Mouse (Mus musculus): Measurements from ENCODE around the gene Pygm.

Pygm gene

GRCm38 (mm10) chr19:6384128-6384527, at the start of gene Pygm:
Pygm (plus strand) TSS chr19:6384399.
- in situ Hi-C loops (cut with MboI, MseI), result loop anchor here in 1 of 2 experiments (10.0 kb wide), 1 partner anchor 451 kb away; no protein-coding TSS in a partner anchor

DNA sequence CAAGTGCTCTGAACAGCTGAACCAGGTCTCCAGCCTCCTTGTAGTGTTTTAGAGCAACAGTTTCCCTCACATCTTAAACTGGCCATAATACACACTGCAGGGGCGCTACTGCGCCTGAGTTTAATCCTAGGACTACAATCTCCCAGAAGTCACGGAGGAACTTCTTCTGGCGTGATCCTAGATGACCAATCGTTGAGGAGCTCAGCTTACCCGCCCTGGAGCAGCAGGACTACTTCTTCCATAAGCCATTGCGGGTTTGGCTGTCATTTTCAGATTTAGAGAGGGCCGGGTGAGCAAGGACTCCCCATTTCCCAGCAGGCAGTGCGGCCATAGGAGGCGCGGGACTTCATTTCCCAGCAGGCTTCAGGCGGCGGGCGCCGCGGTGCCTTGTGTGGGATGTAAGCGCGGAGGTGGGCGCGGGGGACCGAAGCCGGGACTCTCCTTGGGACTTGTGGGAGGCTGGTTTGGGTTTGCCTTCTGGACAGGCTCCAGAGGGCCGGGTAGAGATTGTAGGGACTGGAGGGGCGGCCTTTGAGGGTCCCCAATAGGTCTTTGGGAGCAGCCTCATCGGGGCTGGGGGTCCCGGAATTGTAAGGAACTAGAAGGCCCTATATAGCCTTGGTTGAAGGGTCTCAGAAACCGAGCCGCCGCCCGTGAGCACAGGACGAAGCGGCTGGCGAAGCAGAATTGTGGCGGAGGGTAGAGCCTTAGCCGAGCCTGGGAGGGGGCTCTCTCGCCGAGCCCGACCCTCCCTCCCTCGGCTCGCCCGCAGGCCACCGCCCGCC, 49.3 kb upstream of the Pygm start, which contains the start of gene Men1:
Gene Men1, plus strand, starts transcription at position 307 of the 785 bp plus-strand sequence.
- in situ Hi-C loops (cut with MboI, MseI), result loop anchor here in 1 of 2 experiments (5.0 kb wide), 2 partner anchors 73 to 198 kb away; no protein-coding TSS in a partner anchor

DNA sequence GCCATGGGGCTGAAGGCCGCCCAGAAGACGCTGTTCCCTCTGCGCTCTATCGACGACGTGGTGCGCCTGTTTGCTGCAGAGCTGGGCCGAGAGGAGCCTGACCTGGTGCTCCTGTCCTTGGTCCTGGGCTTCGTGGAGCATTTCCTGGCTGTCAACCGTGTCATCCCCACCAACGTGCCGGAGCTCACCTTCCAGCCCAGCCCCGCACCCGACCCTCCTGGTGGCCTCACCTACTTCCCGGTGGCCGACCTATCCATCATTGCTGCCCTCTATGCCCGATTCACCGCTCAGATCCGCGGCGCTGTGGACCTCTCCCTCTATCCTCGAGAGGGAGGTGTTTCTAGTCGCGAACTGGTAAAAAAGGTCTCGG, 48.8 kb upstream of the Pygm start:
- in situ Hi-C loops (cut with MboI, MseI), result loop anchor here in 1 of 2 experiments (5.0 kb wide), 1 partner anchor 73 kb away; no protein-coding TSS in a partner anchor

GRCm38 (mm10) chr19:6336920-6337319, 47.3 kb upstream of the Pygm start:
- in situ Hi-C loops (cut with MboI, MseI), result loop anchor here in 1 of 2 experiments (5.0 kb wide), 1 partner anchor 75 kb away; no protein-coding TSS in a partner anchor

- in situ Hi-C loops (cut with MboI, MseI), result loop anchor here in 1 of 2 experiments (5.0 kb wide), 1 partner anchor 76 kb away; no protein-coding TSS in a partner anchor
Measured at GRCm38 (mm10) chr19:6338171-6338570, 46.0 kb upstream of the Pygm start.

DNA sequence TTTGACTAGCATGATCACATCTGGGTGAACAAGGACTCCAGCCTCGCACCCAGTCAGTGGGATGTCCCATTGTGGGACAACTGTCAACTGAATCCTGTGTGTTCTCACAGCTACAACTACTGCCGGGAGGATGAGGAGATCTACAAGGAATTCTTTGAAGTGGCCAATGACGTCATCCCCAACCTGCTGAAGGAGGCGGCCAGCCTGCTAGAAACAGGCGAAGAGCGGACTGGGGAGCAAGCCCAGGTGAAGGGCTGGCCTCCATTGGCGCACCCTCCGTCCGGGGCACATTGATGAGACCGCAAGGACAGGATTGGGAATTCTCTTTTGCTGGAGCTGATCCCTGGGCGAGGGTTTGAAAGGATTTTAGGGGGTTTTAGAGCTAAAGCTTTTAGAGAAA, 45.5 kb upstream of the Pygm start:
- in situ Hi-C loops (cut with MboI, MseI), result loop anchor here in 1 of 2 experiments (5.0 kb wide), 1 partner anchor 76 kb away; no protein-coding TSS in a partner anchor

DNA sequence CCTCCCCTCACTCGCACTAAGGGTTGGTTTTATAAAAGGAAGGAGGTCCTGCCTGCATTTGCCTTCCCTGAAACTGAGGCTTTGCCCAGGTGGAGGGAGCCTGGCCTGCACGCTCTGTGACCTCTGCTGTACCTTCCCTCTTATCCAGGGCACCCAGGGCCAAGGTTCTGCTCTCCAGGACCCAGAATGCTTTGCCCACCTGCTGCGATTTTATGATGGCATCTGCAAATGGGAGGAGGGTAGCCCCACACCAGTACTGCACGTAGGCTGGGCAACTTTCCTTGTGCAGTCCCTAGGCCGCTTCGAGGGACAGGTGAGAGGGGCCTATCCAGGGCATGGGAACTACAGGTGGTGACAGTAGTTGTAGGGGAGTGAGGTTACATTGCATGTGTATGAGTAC, 45.0 kb upstream of the Pygm start:
- in situ Hi-C loops (cut with MboI, MseI), result loop anchor here in 1 of 2 experiments (5.0 kb wide), 1 partner anchor 77 kb away; no protein-coding TSS in a partner anchor

DNA sequence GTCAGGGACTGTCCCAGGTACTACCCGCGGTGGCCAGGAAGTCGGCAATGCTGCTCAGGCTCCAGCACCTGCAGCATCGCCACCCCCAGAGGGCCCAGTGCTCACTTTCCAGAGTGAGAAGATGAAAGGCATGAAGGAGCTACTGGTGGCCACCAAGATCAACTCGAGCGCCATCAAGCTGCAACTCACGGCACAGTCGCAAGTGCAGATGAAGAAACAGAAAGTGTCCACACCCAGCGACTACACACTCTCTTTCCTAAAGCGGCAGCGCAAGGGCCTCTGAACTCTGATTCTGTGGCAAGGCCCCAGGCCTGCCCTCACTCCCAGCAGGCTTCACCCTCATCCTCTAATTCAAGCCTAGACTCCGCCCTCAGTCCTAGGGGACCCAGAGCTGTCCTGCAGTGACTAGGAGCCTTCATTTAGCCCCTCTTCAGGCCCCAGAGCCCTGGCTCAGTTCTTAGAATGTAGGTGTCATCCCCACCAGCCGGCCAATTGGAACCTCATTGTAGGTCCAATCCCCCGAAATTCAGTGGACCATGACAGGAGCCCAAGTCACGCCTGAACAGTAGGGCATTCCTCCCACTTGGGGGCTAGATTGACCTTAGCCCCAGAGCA, 44.2 kb upstream of the Pygm start:
- in situ Hi-C loops (cut with MboI, MseI), result loop anchor here in 1 of 2 experiments (5.0 kb wide), 1 partner anchor 78 kb away; no protein-coding TSS in a partner anchor

DNA sequence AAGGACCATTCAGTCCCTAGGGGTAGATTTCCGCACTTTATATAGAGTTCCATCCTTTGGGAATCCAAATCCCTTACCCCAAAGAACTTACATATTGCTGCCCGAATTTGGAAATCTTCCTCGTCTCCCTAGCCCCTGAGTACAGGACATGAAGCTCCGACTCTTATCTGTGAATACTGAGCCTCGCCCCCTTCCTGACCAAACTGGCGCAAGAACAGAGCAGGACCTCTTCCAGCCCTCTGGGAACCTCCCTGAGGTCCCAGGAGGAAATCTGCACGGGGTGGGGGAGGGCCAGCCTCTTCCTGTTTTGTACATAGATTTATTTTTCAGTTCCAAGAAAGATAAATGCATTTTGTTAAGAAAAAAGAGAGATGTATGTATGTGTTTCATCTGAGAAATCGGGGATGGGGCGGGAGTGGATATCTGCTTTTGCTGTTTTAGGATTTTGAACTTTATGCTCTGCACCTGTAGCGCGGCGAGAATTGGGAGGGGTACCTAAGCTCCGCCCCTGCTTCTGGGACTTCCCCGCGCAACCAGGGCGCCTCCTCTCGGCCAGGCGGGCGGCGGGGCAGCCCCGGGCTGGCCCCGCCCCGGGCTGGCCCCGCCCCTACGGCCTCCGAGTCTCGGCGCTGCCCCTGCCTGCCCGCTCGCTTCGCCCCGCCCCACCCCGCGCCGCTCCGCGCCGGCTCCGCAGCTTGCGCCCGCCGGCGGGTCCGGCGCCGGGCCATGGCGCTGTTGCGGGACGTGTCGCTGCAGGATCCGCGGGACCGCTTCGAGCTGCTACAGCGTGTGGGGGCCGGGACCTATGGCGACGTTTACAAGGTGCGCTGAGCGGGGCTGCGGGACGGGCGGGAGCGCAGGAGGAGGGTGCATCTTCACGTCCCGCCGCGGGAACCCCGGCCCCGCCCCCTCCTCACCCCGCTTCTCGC, 43.4 kb upstream of the Pygm start, which contains the start of gene Map4k2:
Gene Map4k2, plus strand, starts transcription at position 612 of the 929 bp plus-strand sequence.
- in situ Hi-C loops (cut with MboI, MseI), result no loop called here

DNA sequence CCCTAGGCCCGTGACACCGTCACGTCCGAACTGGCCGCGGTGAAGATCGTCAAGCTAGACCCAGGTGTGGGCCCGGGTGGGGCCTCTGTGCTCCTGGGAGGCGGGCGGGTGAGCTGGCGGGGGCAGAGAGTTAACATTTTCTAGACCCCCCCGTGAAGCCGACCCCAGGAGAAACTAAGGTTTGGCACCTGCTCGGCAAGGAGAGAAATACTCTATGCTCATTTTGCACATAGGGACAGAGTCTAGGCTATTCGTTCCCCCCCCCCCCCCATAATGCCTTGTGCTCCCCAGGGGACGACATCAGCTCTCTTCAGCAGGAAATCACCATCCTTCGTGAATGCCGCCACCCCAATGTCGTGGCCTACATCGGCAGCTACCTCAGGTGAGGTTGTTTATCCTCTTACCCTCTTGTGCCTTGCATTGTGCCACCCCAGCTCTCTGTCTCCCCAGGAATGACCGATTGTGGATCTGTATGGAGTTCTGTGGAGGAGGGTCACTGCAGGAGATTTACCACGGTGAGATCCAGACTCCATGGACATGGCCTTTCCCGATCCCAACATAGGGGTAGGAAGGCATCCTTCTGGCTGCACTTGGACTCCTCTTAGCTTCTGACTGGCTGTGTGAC, 42.6 kb upstream of the Pygm start:
- in situ Hi-C loops (cut with MboI, MseI), result no loop called here

DNA sequence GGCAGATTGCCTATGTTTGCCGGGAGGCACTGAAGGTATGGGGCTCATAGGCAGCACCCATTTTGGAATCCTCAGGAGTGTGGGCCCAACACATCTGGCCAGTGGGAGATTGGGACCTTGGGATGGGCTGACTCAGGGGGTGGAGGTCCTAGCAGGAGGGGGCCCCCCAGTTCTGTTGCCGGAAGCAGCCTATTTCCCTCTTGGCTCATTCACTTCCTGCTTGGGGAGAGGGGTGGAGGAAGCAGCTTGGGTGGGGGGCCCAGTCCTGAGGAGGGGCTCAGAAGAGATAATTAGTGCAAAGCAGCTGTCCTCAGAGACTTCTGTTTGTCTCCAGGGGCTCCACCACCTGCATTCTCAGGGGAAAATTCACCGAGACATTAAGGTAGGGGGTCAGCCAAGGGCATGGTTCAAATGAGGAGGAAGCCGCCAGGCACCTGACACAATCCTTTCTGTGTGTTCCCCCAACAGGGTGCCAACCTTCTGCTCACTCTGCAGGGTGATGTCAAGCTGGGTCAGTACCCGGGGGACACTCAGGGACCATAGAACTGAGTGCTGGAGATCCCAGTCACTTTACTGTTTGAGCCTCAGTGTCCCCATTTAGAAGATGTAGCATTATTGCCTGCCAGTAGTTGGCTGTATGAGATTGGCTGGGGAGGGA, 41.8 kb upstream of the Pygm start:
- in situ Hi-C loops (cut with MboI, MseI), result no loop called here

- in situ Hi-C loops (cut with MboI, MseI), result no loop called here
Measured at GRCm38 (mm10) chr19:6343066-6343925, 40.9 kb upstream of the Pygm start.

DNA sequence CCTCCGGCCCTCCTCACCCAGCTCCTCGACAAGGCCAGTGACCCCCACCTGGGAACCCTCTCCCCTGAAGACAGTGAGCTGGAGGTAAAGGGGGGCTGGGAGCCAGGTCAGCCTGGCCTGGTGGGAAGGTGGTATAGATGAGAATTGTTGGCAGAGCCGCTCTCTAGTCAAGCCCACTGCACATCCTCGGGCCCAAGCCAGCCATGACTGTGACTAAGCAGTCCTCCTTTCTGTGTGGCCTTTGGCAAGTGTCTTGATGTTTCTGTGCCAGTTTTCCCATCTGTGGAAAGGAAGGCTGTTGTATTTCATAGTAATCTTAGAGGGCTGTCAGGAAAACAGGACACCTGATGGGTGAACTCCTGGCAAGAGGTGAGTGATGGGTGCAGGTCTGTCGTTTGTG, 40.2 kb upstream of the Pygm start:
- in situ Hi-C loops (cut with MboI, MseI), result no loop called here

- in situ Hi-C loops (cut with MboI, MseI), result no loop called here
Measured at GRCm38 (mm10) chr19:6346023-6346422, 38.2 kb upstream of the Pygm start.

- in situ Hi-C loops (cut with MboI, MseI), result no loop called here
Measured at GRCm38 (mm10) chr19:6346661-6347060, 37.5 kb upstream of the Pygm start.

- in situ Hi-C loops (cut with MboI, MseI), result no loop called here
Measured at GRCm38 (mm10) chr19:6347615-6348014, 36.6 kb upstream of the Pygm start.

- in situ Hi-C loops (cut with MboI, MseI), result no loop called here
Measured at GRCm38 (mm10) chr19:6348717-6349116, 35.5 kb upstream of the Pygm start.

DNA sequence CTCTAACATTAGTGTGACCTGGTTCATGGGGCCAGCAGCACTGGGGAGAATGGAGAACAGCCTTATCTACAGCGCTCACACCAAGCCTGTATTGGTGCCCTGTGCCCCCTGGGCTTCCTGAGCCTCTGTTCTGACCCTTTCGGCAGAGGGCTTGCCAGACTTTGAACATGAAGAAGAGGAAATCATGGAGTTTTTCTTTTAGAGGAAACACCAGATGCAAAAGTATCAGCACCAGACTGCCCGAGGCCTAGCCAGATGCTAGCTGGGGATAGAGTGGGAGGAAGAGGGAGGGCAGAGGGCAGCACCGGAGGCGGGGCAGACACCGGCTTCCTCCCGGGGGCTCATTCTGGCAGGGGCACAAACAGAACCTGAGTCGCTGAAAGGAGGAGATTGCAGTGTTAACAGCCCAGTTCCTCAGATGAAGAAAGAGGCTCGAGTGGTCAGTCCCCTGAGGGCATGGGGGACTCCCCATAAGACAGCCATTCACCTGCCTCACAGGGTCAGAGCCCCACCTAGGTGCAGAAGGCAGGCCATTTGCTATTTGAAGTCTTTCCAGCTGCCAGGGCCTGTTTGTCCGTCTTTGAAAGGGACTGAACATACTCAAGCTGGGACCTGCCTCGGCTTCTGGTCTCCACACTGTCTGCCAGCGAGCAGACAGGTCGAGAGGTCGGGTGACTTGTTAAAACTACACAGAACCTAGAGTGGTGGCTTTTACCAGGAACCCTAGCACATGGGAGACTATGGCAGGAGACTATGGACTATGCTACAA, 34.8 kb upstream of the Pygm start:
- in situ Hi-C loops (cut with MboI, MseI), result no loop called here
